Mouse (Mus musculus): ENCODE measurements around the gene Bcl9.

The Bcl9 gene

DNA sequence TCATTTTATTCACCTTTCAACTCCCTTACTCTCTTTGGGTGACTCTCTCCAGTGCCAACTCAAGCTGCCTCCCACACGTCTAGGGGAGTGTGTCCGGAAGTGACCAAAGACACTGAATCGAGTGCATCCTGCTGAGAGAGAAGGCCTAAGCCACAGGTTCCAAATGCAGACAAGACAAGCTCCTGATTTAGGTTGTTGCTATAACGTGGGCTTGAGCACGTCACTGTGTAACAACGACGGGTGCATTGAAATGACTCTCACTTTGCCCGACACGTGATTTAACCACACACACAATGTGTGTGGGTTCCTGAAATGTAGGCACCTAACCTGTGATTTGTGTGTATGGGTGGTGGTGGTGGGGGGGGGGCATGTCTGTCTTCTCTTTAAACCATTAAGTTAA, 3.4 kb downstream of the Bcl9 start:
- peak in 1 of 2 experiments; percentile 9 for DNase-seq

GRCm38 (mm10) chr3:97284878-97285277, 12.8 kb downstream of the Bcl9 start:
- DNase-seq = no peak

DNA sequence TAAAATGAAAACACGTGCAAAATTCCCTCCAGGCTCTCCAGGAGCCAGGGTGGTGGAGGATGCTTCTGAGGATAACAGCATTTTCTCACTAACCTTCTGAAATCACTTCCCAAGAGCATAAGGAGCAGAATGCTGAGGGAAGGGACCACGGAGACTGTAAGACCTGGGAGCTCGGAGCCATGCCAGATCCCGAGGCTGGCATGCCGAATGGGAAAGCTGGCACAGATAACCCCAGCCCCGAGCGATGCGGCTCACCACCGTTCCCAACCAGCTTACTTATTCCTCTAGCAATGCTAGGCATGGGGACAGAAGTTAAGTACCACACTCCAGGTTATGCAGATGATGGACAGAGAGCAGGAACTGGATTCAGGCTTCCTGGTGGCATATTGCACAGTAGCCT, 13.7 kb downstream of the Bcl9 start:
- no peak for DNase-seq

- DNase-seq = no peak
These were observed 16.3 kb downstream of the Bcl9 start for GRCm38 (mm10) chr3:97281426-97281825.

DNA sequence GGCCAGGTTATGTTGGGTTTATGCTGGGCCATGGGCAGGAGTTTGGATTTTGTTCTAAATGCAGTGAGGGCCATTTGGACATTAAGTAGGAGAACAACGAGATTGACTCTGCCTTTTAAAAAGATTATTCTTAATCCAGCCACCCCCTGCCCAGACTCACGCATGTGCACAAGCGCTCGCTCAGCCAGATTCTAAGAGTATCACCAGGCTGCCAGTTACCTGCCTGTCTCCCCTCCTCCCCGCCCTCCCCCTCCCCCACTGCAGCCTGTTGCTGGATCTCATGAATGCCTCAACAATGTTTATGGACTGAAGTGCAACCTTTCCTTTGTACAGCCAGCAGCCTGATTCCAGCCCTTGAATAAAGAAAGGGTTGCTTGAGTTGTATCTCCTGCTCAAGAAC, 22.0 kb downstream of the Bcl9 start:
- no peak for DNase-seq

DNA sequence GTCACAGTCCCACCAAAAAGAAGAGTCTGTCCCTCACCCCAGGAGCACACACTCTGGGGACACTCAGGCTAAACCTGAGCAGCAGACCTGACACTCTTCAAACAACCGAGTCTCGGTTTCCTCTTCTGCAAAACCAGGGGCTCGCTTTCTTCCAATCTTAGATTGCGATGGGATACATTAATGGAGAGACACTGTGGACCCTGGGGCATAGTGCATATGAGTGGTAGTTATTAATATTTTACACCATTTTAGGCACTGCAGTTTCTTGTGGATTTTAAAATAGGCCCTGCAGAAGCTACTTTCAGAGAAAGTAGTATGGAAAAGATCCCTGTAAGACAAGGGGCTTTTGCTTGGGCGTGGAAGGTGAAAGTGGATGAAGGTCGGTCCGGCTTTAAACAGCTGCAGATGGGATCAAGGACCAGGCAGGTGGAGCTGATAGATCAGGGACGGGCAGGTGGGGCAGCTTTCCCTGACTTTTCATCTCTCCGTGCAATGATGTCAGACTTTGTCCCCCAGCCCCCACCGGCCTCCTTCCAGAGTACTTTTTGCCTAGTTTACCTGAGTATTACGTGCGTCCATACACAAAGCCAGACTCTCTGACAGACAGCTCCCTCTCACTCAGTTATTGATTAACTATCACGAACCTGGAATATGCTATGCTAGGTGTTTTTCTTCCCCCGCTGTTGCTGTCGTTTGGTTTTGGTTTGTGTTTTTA, 23.0 kb downstream of the Bcl9 start:
- no peak for DNase-seq

- DNase-seq = no peak
These were observed 23.8 kb downstream of the Bcl9 start for GRCm38 (mm10) chr3:97273876-97274275.

- no peak for DNase-seq
These were observed 31.9 kb downstream of the Bcl9 start for GRCm38 (mm10) chr3:97265667-97266415.

- no peak for DNase-seq
These were observed 35.5 kb downstream of the Bcl9 start for GRCm38 (mm10) chr3:97262235-97262634.

DNA sequence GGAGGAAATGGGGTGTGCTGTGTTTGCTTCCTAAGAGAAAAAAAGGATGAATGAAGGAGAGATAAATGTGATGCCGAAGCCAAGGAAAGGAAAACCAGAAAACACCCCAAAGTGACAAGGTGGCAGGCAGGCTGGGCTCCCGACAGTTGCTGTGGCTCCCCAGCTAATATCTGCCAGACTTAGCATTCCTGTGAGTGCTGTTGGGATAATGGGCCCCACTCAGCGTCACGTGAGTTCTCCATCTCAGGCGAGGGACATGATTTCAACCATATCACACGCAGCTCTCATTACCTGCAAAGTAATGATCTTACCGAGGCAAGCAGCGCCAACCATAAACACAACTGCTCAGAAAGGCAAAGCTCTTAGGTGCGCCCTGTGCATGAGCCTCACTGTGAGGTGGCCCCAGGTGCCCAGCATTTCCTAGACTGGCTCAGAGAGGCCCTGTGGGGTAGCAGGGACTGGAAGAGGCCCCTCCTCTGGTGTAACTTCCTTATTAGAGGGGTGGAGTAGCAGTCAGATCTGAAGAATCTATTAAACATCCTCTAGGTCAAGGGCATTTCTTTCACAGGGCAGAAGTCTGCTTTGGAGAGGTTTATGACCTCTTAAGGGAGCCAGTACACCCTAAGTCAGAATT, 41.9 kb downstream of the Bcl9 start:
- no peak for DNase-seq

- no peak for DNase-seq
These were observed 42.8 kb downstream of the Bcl9 start for GRCm38 (mm10) chr3:97254861-97255465.

DNA sequence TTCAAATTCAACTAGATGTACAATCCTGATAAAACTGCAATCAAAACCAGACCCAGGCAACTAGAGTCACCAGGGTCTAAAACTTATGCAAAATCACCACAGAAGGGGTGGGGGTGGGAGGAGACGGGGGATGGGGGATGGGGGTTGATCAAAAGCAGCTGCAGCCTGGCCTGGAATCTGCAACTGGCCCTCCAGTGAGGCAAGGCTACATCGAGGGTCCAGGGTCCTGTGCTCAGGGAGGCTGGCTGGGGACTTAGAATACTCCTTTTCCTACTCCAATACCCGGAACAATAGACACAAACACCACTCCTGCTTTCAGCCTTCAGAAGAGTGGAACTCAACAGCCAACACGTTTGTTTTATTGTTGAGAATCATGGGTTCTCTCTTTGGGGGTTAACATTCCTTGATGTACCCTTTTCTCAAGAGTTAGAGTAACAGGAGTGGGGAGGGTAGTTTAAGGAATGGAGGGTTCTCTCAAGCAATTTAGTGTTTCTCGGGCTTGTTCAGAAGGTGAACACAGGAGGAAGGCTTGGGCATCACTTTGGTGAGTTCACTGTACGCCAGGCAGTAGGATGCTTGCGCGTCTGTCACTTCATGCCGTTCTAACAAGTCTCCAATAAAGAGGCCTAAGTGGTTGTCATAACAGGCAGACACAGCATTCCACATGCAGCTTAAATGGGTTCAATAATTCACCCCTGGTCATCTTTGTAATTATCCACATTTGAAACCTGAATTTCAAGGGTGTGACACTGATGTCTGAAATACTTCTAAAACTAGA, 43.7 kb downstream of the Bcl9 start:
- DNase-seq = no peak

DNA sequence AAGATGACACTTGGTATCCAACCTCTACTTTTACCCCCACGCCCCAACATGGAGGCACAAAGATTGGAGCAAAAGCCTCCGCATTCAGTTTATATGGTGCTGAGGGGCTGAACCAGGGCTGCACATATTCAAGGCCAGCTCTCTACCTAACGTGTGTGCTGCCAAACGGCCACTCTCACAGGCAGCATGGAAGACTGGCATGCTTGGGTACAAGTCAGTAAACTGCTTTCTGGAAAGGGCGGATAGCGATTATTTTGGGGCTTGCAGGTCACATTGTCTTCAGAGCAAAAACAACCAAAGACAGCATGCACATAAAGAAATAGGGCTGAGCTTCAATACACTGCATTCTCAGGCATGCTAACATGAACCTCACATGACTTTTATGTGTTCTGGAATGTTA, 44.8 kb downstream of the Bcl9 start:
- no peak for DNase-seq

DNA sequence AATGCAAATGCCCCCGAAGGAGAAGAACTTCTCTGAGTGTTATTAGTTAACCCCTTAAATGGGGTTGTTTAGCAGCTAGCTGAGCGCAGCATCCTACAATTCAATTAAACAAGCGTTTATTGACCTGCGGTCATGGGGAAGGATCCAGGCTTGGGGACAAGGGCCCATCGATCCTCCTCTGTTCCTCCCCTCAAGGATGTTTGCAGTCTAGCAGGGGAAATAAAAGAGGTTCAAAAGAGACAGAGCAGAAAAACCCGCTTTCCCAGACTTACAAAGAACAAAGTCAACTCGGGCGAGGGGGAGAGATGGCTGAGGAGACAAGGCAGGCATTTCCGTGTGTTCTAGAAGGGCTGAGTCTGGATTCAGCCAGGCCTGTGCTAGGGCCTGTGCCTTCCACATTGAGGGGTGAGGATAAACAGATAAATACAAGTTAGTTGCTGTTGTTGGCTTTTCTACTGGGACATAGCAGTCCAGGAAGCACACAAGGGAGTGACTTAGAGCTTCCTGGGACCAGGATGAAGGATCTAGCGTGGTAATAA, 55.0 kb downstream of the Bcl9 start:
- DNase-seq = no peak

DNA sequence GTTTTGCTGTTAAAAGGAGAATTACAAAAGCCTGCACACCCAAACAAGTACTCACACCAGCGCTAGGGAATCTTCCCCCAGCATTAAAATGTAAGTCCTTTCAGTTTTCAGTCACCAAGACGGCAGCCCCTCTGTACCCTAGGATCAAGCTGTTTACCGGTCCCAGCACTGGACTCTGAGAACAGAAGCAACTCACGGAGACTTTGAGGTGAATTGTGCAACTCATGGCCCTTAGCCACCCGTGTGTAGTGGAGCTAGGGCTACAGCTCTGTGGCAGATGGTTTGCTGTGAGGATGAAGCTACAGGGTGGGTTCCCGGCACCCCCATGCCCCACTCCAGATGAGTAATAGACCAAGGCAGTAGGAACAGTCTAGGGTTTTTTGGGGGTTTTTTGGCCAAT, 55.9 kb downstream of the Bcl9 start:
- DNase-seq = no peak

DNA sequence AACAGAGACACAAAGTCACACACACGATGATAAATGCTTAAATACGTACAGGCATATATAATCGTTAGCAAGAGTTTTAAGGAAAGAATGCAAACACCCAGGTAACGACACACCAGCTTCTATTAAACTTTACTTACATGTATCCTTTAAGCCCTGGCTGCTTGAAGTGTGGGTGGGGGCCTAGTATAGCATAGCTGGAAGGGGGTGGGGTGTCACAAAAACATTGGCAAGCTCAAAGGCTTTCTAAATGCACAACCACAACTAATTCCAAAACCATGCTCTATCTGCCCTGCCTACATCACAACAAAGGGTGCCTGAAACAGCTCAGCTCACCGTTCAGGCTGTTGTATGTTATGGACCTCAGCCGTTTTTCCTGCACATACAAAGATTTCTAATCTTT, 57.9 kb downstream of the Bcl9 start:
- DNase-seq = no peak

GRCm38 (mm10) chr3:97239316-97239715, 58.4 kb downstream of the Bcl9 start:
- DNase-seq = no peak

DNA sequence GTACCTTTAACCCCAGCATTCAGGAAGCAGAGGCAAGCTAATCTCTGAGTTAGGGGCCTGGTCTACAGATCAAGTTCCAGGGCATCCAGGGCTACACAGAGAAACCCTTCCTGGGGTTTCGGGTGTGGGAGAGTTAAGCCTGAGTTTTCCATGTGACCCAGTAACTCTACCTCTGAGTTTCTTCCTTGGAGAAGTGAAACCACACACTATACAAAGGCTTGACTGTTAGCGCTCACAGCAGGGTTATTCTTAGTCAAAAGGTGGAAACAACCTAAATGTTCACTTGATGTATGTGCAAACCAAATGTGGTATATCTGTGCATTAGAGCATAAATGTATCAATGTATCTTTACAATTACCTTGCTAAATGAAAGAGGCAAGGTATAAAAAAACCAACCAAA, 59.2 kb downstream of the Bcl9 start:
- no peak for DNase-seq

DNA sequence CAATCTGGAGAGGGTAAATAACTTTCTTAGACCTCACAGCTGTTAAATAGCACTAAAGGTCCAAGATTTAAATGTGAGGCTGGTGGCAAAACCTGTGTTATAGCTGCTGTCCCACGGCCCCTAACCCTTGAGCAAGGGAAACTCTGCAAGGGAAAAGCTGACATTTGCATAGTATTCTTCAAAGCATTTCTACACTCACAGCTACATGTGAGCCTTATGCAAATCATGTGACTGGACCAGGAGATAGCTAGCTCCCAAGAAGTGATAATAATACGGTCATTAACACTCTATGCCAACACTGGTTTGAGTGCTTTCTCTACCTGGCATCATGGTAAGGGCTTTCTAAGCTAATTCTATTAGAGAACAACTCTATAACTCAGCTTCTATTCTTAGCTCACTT, 60.3 kb downstream of the Bcl9 start:
- no peak for DNase-seq

DNA sequence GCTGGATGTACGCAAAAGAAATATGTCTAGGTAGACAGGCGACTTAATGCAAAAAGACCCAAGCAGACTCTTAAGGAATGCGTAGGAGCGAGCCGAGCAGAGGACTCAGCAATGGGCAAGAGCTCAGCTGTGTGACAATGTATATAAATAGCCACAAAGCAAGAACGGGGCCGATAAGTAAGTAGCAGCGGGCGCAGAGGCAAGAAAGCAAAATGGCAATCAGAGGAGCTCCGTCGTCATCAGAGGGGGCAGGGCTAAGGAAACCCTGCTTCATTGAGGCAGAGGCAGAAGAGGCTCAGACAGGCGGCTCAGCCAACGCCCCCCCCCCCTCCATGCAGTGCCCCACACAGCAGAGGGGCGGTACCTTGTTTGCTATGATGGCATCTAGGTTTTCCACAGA, 62.9 kb downstream of the Bcl9 start:
- no peak for DNase-seq

GRCm38 (mm10) chr3:97232328-97232727, 65.4 kb downstream of the Bcl9 start:
- DNase-seq = peak in 1 of 2 experiments; percentile 41

- no peak for DNase-seq
These were observed 65.9 kb downstream of the Bcl9 start for GRCm38 (mm10) chr3:97231857-97232256.

Measured in spleen, adult 18-20 months (tissue).